Mouse (Mus musculus) heart, embryonic 11.5 days (tissue): ENCODE results near the gene Oxct2a. TPM values are rescaled to one million over a fixed set of nuclear protein-coding genes. Genes with fewer than 3 reads are reported as not detected.
"Not testable (repeated sequence)": the region's sequence is repeated elsewhere in the genome, so short reads cannot be mapped to it uniquely, and the experiment has no call there.

Source experiments
- ATAC-seq: fragments of 200-750 bp; cut with Nextera tagmentation; replicated peaks from 2 replicates; pipeline ENCODE4 v1.8.0; 2017; ENCODE audit warnings: moderate library complexity; ENCODE audit not compliant: insufficient number of reproducible peaks, low FRiP score, low TSS enrichment
- H3K27ac ChIP-seq: fragments of 300-500 bp; sonication (generic); 2 replicates; pipeline ENCODE4 v1.5.1; 2014; ENCODE audit warnings: mild to moderate bottlenecking, low read depth, low read length
- H3K27me3 ChIP-seq: fragments of 300-500 bp; sonication (generic); 2 replicates; pipeline ENCODE4 v1.6.1; 2014; ENCODE audit warnings: mild to moderate bottlenecking, low read length, mixed read lengths; ENCODE audit not compliant: control insufficient read depth, insufficient read depth
- H3K36me3 ChIP-seq: fragments of 300-500 bp; sonication (generic); 2 replicates; pipeline ENCODE4 v1.6.1; 2014; ENCODE audit warnings: mild to moderate bottlenecking, low read length, moderate library complexity, mixed read lengths; ENCODE audit not compliant: control insufficient read depth, insufficient read depth
- H3K4me1 ChIP-seq: fragments of 300-500 bp; sonication (generic); 2 replicates; pipeline ENCODE4 v1.6.1; 2014; ENCODE audit warnings: low read length; ENCODE audit not compliant: control insufficient read depth, insufficient read depth
- H3K4me2 ChIP-seq: fragments of 300-500 bp; sonication (generic); 2 replicates; pipeline ENCODE4 v1.6.1; 2014; ENCODE audit warnings: mild to moderate bottlenecking, moderate library complexity
- H3K4me3 ChIP-seq: fragments of 300-500 bp; sonication (generic); 2 replicates; pipeline ENCODE4 v1.5.1; 2014; ENCODE audit warnings: low read depth, low read length
- H3K9ac ChIP-seq: fragments of 300-500 bp; sonication (generic); 2 replicates; pipeline ENCODE4 v1.6.1; 2014; ENCODE audit warnings: mild to moderate bottlenecking, low read depth, low read length, moderate library complexity
- H3K9me3 ChIP-seq: fragments of 300-500 bp; sonication (generic); replicated peaks from 2 replicates; pipeline ENCODE4 v1.6.1; 2016; ENCODE audit warnings: low read length; ENCODE audit not compliant: control insufficient read depth
- WGBS: fragments of 180-500 bp; shearing (Covaris S2); extraction: QIAGEN DNeasy Blood & Tissue Kit; methylation state at CpG from one replicate; pipeline ENCODE4 v1.1.7; 2014; ENCODE audit not compliant: insufficient replicate concordance; 5-methylcytosine and 5-hydroxymethylcytosine counted together
- polyA plus RNA-seq: library from polyadenylated mRNA; unstranded; fragments of >200 nt; fragmentation: Nextera tagmentation; extraction: Ambion mirVana; gene quantifications from 2 replicates; pipeline ENCODE4 v1.2.1, GENCODE M21; 2014

The Oxct2a gene
- polyA plus RNA-seq, 1 experiment from 2014 or later = not detected

- H3K9ac ChIP-seq = no peak overlapping the region
- no peak overlapping the region for H3K4me3 ChIP-seq
- H3K4me2 ChIP-seq = no peak overlapping the region
- H3K27ac ChIP-seq = no peak overlapping the region
- WGBS = 88% methylated on average over 7 of the region's 7 CpGs
- no peaks in the 10 kb centered on the region for H3K9me3 ChIP-seq
- peaks cover 74% of the 10 kb centered on the region for H3K36me3 ChIP-seq
- H3K4me1 ChIP-seq = no peaks in the 10 kb centered on the region; the same call in 1 of the 2 replicates
- no peak for ATAC-seq
- H3K27me3 ChIP-seq = no peaks in the 10 kb centered on the region
These were observed 30.4 kb downstream of the Oxct2a start for GRCm38 (mm10) chr4:123292989-123293388.

- Histone ChIP-seq H3K9me3 (no peaks in the 10 kb centered on the region), H3K27me3 (no peaks in the 10 kb centered on the region), H3K4me1 (no peaks in the 10 kb centered on the region; the same call in 1 of the 2 replicates), H3K27ac (no peak overlapping the region), H3K9ac (no peak overlapping the region), H3K36me3 (peaks cover 76% of the 10 kb centered on the region), H3K4me2 (no peak overlapping the region), H3K4me3 (no peak overlapping the region)
- ATAC-seq = no peak
- WGBS = 76% methylated on average over 3 of the region's 3 CpGs
These were observed 31.0 kb downstream of the Oxct2a start for GRCm38 (mm10) chr4:123292390-123292789.

- H3K27ac ChIP-seq = no peak overlapping the region
- H3K9ac ChIP-seq = no peak overlapping the region
- WGBS = 84% methylated on average over 12 of the region's 12 CpGs
- ATAC-seq = no peak
- no peak overlapping the region for H3K4me2 ChIP-seq
- H3K9me3 ChIP-seq = no peaks in the 10 kb centered on the region
- H3K4me3 ChIP-seq = no peak overlapping the region
- H3K4me1 ChIP-seq = peaks cover 18% of the 10 kb centered on the region
- peaks cover 60% of the 10 kb centered on the region for H3K36me3 ChIP-seq
- no peaks in the 10 kb centered on the region for H3K27me3 ChIP-seq
These were observed 34.4 kb downstream of the Oxct2a start for GRCm38 (mm10) chr4:123289038-123289437.

- Histone ChIP-seq H3K9me3 (no peaks in the 10 kb centered on the region), H3K27me3 (no peaks in the 10 kb centered on the region), H3K4me3 (peak overlapping the region; percentile 78), H3K4me2 (peak overlapping the region; percentile 92), H3K36me3 (peaks cover 41% of the 10 kb centered on the region), H3K4me1 (peaks cover 20% of the 10 kb centered on the region), H3K27ac (0 out of 2 replicates have a peak overlapping the region, but pooled peaks have one; percentile 79), H3K9ac (peak overlapping the region; percentile 48)
- 67% methylated on average over 2 of the region's 2 CpGs for WGBS
- ATAC-seq = 0 out of 2 replicates have a peak, but pooled peaks have one; percentile 16
These were observed 36.6 kb downstream of the Oxct2a start for GRCm38 (mm10) chr4:123286790-123287189.

GRCm38 (mm10) chr4:123284731-123285624 is 38.5 kb downstream of the Oxct2a start:
- peaks cover 29% of the 10 kb centered on the region for H3K36me3 ChIP-seq
- H3K4me2 ChIP-seq = peak overlapping the region; percentile 92
- peak overlapping the region; percentile 78 for H3K4me3 ChIP-seq
- no peak for ATAC-seq
- WGBS = 58% methylated on average over 6 of the region's 6 CpGs
- peaks cover 20% of the 10 kb centered on the region for H3K4me1 ChIP-seq
- H3K9me3 ChIP-seq = no peaks in the 10 kb centered on the region
- H3K27me3 ChIP-seq = no peaks in the 10 kb centered on the region
- H3K27ac ChIP-seq = peak overlapping the region; percentile 79
- H3K9ac ChIP-seq = peak overlapping the region; percentile 82

- H3K27me3 ChIP-seq, H3K9me3 ChIP-seq, ATAC-seq: not testable (repeated sequence)
- Histone ChIP-seq H3K4me3 (peak overlapping the region; percentile 78), H3K4me1 (peaks cover 20% of the 10 kb centered on the region), H3K36me3 (peaks cover 19% of the 10 kb centered on the region), H3K9ac (peak overlapping the region; percentile 82), H3K27ac (peak overlapping the region; percentile 79), H3K4me2 (peak overlapping the region; percentile 92)
- WGBS = under 1% methylated on average over 14 of the region's 15 CpGs
These were observed 39.8 kb downstream of the Oxct2a start for GRCm38 (mm10) chr4:123283675-123284064.

GRCm38 (mm10) chr4:123282915-123283674 is 40.3 kb downstream of the Oxct2a start:
- Histone ChIP-seq H3K36me3 (peaks cover 16% of the 10 kb centered on the region), H3K27ac (peak overlapping the region; percentile 79), H3K4me3 (peak overlapping the region; percentile 78), H3K4me2 (peak overlapping the region; percentile 92), H3K4me1 (peaks cover 20% of the 10 kb centered on the region), H3K9ac (peak overlapping the region; percentile 82)
- ATAC-seq, H3K9me3 ChIP-seq, H3K27me3 ChIP-seq: not testable (repeated sequence)
- WGBS = 0% methylated on average over 32 of the region's 55 CpGs

- H3K36me3 ChIP-seq = peaks cover 12% of the 10 kb centered on the region
- H3K4me1 ChIP-seq = peaks cover 20% of the 10 kb centered on the region
- H3K27me3 ChIP-seq = no peaks in the 10 kb centered on the region
- H3K27ac ChIP-seq = peak overlapping the region; percentile 79; the same call in 1 of the 2 replicates
- WGBS = under 1% methylated on average over 25 of the region's 25 CpGs
- H3K9me3 ChIP-seq = no peaks in the 10 kb centered on the region
- peak overlapping the region; percentile 82; the same call in 1 of the 2 replicates for H3K9ac ChIP-seq
- peak overlapping the region; percentile 92 for H3K4me2 ChIP-seq
- ATAC-seq = peak; percentile 92
- peak overlapping the region; percentile 78 for H3K4me3 ChIP-seq
These were observed 40.9 kb downstream of the Oxct2a start for GRCm38 (mm10) chr4:123282500-123282899.
